Mouse (Mus musculus): ENCODE data around the gene Ctnna3.
"Not testable (repeated sequence)": the region's sequence is repeated elsewhere in the genome, so short reads cannot be mapped to it uniquely, and the experiment has no call there.

Ctnna3 gene

DNA sequence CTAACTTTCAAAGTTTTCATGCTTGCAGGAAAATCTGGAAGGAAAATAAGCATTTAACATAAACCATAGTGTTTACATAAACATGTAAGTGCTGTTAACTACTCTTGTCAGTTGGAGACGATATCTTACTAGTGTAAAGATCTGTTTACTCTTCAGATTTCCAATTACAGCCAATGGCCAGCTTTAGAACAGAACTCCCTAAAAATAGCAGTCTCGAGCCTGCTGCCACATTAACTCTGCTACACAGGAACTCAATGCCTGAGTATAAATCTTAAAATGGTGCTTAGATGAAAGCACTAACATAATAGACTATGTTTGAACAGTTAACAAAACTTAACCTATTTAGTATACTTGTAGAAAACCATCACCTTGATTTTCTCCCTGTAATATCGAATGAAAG is 793.1 kb downstream of the Ctnna3 start:
- DNase-seq (ENCODE audit: low read depth), result no peak

GRCm38 (mm10) chr10:64224007-64224406 is 794.1 kb downstream of the Ctnna3 start:
- DNase-seq (ENCODE audit: low read depth), result no peak

DNA sequence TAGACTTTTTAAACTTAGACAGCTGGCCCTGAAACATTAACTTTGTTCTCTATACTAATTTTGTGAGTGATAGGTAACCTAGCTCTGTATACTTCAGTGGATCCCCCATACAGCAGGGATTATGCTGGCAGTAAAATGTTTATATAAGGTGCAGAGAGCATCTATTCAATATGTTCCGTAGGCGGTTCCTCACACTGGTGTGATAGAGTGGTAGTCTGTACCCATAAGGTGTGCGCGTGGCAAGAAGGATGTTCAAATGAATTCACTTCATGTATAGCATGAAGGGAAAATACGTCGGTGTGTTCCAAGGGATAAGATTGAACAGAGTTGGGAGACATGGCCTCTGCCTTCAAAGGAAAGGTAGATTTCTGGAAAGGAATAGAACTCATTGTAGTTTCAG is 794.5 kb downstream of the Ctnna3 start:
- DNase-seq (ENCODE audit: low read depth), result no peak

GRCm38 (mm10) chr10:64225826-64226225 is 795.9 kb downstream of the Ctnna3 start:
- not testable (repeated sequence) for DNase-seq (ENCODE audit: low read depth)

GRCm38 (mm10) chr10:64243421-64243820 is 813.5 kb downstream of the Ctnna3 start:
- DNase-seq (ENCODE audit: low read depth), result no peak

DNA sequence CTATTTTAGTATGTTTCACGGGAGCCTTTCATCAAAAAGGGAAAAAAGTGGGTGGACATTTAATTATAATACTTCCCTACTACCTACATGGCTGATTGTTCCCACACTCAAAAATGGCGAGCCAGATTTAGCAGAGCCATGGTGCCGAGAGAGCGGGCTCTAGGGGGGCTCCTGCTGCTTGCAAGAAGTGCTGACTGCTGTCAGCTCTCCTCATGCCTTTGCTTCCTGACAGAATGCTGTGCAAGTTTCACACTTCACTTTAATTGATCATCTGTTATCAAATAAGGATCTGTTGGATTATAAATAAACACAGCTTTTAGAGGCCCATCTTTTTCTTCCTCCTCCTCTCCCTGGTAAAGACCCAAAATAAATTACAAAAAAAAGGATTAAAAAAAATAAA is 838.3 kb downstream of the Ctnna3 start:
- DNase-seq (ENCODE audit: low read depth), result no peak

DNA sequence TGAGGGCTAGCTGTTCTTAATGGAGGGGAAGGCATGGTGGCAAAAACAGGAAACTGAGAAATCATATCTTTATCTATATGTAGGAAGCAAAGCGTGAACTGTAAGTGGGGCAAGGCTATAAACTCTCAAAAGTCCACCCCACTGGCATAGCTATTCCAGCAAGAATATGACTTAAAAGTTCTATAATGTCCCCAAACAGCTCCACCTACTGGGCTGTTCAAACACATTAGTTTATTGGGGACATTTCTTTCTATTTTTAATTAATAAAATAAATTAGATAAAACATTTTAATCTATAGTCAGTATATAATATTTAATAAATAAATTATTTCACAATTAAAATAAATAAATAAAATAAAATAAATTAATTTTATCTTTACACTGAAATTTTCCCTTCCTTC is 845.2 kb downstream of the Ctnna3 start:
- no peak for DNase-seq (ENCODE audit: low read depth)

DNA sequence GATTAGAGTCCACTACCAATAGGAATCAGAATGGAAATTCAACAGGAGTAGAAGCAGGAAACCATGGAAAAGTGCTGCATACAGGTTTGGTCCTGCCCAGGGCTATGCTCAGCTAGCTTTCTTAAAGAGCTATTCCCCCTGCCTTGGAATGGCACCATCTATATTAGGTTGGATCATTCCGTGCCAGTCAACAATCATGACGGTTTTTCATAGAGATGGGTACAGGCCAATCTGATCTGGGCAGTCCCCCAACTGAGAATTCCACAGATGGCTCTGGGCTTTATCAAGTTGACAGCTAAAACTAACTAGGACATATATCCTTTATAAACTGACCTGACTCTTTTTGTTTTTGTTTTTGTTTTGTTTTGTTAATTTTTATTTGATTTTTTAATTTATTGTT is 848.9 kb downstream of the Ctnna3 start:
- DNase-seq (ENCODE audit: low read depth), result no peak

DNA sequence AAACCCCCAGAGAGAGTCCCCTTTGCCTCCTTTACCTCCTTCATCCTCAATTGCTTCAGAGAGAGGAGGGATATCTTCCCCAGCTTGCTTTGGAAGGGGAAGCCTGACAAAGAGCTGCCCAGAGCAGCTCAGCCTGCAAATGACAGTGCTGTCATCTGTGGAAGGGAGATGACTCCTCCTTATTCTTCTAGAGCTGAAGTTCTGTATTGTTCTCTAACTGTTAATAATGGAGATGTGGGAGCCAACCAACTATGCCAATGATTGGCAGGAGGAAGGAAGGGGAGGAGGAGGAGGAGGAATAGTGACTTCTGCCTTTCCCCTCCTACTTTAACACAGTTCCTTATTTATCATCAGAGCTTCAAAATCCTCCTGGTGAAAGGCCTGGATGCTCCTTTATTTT is 875.9 kb downstream of the Ctnna3 start:
- no peak for DNase-seq (ENCODE audit: low read depth)

DNA sequence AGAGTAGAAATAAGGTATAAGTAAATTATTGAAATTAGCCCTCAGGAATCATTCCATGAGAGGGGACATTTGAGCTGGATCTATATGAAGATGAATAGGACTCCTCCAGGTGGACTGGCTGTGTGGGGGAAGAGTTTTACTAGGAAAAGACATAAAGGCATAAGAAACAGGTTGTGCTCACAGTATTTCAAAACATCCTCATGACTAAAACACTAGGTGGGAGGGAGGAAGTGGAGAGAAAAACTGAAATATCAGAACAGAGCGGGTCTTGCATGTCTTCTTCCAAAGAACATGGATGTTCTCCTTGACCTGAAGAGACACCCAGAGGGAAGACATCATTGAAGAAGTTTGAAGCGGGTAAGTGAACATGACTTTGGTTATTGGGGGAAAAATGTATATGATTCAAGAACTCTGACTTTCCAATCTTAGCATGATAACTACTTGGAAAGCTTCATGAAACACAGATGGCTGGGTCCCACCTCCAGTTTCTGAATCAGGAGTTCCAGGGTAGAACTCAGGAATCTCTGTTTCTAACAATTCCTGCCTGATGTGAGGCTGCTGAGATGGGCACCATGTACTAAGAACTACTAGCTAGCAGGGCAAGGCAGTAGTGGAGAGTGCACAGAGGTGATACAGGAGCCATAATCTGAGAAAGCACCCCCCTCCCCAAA is 881.9 kb downstream of the Ctnna3 start:
- DNase-seq (ENCODE audit: low read depth), result no peak

DNA sequence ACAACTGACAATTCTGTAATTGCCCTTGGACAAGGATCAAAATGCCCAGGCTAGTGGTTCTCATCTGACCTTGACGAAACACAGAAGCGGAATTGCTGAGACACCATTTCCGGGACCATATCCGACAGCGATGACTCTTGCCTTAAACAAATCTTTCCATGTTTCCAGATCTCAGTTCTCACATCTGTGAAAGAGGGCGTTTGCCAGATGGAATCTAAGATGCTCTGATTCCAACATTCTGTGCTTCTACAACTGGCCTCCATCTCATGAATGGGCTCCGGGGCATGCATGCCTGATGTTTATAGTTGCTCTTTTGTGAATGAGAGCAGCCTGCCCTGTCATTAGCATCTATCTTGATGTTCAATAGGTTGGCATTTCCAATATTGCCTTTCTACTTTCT is 890.4 kb downstream of the Ctnna3 start:
- DNase-seq (ENCODE audit: low read depth), result no peak

DNA sequence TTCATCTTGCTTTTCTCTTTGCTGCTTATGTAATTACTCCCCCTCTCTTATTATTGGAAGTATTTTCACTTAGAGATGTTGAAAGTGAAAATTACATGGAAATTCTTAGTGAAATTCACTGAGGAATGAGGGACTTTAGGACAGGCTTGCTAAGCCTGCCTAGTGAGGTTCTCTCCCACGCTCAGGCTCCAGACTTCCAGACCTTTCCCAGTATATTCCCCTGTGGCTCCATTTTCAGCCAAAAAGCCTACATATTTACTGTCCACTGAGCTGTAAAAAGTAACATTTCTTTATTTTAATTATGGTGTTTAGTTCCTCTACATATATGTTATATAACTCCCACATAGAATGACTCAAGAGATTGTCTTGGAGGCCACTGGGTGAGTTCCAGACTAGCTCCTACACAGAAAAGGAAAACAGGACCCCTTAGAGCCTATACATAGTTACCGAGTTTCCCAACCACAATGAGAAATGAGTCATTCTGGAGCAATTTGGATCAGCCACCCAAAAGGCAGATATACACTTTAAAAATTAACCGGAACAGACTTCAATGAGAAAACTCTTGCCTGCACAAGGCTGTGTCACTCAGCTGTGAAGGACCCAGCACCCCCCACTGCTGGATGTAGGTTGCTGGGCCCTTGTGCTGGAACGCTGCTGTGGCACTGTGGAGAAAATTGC is 912.9 kb downstream of the Ctnna3 start:
- no peak for DNase-seq (ENCODE audit: low read depth)

DNA sequence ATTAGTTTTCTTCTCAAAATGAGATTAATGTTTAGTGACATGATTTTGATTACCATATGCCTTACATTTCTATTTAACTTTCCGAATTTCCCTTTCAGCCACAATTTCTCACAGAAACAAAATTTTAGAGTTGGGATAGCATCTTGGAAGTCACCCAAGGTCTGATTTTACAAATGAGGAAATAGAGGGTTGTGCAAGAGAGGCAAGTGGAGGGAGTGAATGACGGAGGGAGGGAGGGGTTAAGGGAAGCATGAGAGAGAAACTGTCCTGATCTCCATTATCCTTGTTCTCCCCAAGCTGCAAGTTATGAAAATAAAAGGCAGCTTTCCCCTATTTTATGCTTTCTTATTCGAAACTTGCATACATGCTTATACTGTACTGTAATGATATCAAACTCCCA is 943.4 kb downstream of the Ctnna3 start:
- no peak for DNase-seq (ENCODE audit: low read depth)

GRCm38 (mm10) chr10:64377751-64378150 is 947.9 kb downstream of the Ctnna3 start:
- DNase-seq (ENCODE audit: low read depth), result no peak

GRCm38 (mm10) chr10:64396579-64396978 is 966.7 kb downstream of the Ctnna3 start:
- DNase-seq (ENCODE audit: low read depth), result no peak

DNA sequence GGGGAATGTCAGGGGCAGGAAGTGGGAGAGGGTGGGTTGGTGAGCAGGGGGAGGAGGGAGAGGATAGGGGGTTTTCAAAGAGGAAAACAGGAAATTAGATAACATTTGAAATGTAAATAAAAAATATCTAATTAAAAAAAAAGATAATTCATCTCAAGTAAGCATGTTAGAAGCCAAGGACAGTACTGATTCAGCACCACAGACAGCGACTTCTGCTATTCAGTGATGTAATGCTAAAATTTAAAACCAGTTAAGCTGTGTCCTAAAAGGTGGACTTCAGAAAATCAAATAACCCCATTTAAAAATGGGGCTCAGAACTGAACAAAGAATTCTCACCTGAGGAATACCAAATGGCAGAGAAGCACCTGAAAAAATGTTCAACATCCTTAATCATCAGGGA is 988.5 kb downstream of the Ctnna3 start:
- DNase-seq (ENCODE audit: low read depth), result not testable (repeated sequence)

DNA sequence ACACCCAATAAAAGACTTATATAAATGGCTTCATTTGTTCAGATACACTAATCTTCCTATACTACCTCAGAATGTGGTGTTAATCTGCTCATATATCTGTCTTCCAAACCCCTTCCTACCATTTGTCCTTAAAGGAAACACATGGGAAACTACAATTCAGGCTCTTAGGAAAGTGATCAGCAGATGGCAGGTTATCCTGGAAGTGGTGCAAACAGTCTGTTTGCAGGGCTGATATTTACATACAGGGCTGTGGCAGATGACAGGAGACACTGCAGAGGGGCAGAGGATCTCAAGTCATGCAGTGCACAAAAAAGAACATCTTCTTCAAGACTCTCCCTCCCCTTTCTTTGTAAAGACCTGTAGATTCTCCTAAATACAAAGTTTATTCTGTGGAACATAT is 1008.8 kb downstream of the Ctnna3 start:
- DNase-seq (ENCODE audit: low read depth), result no peak

DNA sequence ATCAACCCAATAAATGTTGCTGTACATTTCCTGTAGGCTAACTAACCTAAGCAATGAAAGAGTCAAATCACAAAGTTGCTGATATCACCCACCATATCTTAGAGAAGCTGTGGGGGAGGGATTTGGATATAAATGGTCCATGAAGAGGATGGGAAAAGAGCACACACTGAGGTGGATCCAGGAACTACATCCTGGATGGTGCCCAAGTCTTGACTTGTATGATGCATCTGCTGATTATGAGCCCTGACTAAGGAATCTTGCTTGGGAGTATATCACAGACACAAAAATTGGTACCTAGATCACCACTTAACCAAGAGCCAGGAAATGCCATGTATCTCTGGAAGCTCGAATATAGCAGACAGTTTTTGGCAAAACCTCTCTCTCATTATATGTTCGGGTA is 1018.7 kb downstream of the Ctnna3 start:
- no peak for DNase-seq (ENCODE audit: low read depth)

GRCm38 (mm10) chr10:64483281-64483680 is 1053.4 kb downstream of the Ctnna3 start:
- DNase-seq (ENCODE audit: low read depth), result no peak

DNA sequence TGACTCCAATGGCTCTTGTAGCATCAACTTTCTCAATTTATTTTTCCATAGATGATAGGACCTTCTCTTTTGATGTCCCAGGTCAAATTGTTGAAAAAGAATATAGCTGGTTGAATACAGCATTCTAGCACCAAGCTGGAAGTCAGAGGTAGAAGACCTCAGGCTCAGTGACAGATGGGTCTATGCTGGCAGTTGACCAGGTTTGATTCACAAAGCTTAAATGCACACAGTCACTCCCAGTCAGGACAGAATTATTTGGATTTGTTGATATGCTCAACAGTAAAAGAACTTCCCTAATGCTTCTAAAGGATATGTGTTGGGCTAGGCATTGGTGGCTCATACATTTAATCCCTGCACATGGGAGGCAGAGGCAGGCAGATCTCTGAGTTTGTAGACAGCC is 1059.6 kb downstream of the Ctnna3 start:
- DNase-seq (ENCODE audit: low read depth), result no peak

DNA sequence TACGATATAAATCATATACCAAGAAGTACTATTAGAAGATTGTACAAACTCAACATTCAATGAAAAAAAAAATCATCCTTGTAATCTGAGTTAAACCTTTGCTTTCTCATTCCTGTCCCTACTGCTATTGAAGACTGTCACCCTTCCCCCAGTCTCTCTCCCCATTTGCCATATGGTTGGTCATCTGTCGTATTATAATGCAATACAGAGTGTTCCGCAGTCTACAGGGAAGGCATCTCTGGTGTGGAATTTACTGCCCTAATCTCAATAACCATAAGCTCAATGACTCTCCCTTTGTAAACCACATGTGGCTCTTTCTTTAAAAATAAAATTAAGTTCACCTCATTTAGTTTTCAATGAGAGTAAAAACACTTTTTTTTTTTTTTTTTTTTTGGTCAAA is 1113.7 kb downstream of the Ctnna3 start:
- no peak for DNase-seq (ENCODE audit: low read depth)

DNA sequence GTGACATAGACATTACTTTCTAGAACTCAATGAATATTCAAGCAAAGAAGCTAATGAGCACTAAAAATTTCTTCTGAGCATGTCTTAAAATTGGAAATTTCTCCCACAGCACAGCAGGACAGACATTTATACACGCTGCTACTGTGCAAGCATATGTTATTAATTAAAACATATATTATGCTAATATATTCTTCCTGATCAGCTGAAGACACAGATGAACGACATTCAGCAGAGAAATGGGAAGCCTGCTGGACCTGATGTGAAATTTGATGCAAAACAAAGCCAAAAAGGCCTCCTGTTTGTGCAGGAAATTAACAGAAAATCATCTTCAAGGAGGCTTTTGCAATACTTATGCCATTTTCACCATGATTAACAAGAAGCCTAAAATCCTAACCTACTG is 1114.5 kb downstream of the Ctnna3 start:
- DNase-seq (ENCODE audit: low read depth), result no peak

DNA sequence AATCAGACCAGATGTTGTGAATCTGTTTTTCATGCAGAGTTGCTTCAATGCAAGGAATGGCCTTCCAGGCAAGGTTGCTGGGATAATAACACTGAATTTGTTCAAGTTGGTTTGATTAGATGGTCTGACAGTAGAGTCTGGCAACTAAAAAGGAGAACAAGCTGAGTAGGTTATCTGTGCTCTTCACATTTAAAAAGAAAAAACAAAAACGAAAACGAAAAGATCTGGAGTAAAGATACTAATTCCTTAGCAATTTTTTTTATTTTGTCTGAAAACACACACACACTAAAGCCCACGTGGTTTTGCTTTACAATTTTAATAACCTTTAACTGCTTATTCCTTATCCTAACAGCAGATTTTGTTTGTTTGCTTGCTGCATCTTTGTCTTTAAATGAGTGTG is 1141.4 kb downstream of the Ctnna3 start:
- DNase-seq (ENCODE audit: low read depth), result no peak

GRCm38 (mm10) chr10:64588116-64588515 is 1158.2 kb downstream of the Ctnna3 start:
- no peak for DNase-seq (ENCODE audit: low read depth)

Measured in c-Kit-positive CD71-positive TER-119-negative erythroid progenitor cells, embryonic 14.5 days (primary cell).